Mouse (Mus musculus) naive thymus-derived CD4-positive, alpha-beta T cell, adult 5 months (primary cell): ENCODE results near the gene Gm266. TPM values are rescaled to one million over a fixed set of nuclear protein-coding genes. Genes with fewer than 3 reads are reported as not detected.

ENCODE experiments used
- polyA plus RNA-seq: library from polyadenylated mRNA; unstranded; fragments of 100-300 nt; shearing (Covaris generic); gene quantifications from one replicate; pipeline ENCODE4 v1.2.1, GENCODE M21; 2017

The Gm266 gene
- polyA plus RNA-seq: not detected

GRCm38 (mm10) chr12:111485652-111486306 is at the start of gene Gm266:
TSS of gene Gm266 (minus strand) at chr12:111485823.

GRCm38 (mm10) chr12:111442309-111443010 is 43.2 kb downstream of the Gm266 start, which contains the start of gene Tnfaip2:
TSS of gene Tnfaip2 (plus strand) at chr12:111442469.

Other genes starting within 250 kb of the Gm266 start
- not detected for gene Amn, start 214.7 kb downstream of the Gm266 start, polyA plus RNA-seq
- not detected for gene Cdc42bpb, start 108.1 kb downstream of the Gm266 start, polyA plus RNA-seq
- gene Lbhd2, start 79.0 kb downstream of the Gm266 start, polyA plus RNA-seq: not detected
- not detected for gene Exoc3l4, start 68.8 kb downstream of the Gm266 start, polyA plus RNA-seq
- gene Tnfaip2, start 43.4 kb downstream of the Gm266 start, polyA plus RNA-seq: not detected
- gene Eif5, start 52.2 kb upstream of the Gm266 start, polyA plus RNA-seq: 1,072 TPM
- gene Mark3, start 88.7 kb upstream of the Gm266 start, polyA plus RNA-seq: 123 TPM
- gene Ckb, start 186.5 kb upstream of the Gm266 start, polyA plus RNA-seq: 26.9 TPM
- 15.8 TPM for gene Trmt61a, start 192.3 kb upstream of the Gm266 start, polyA plus RNA-seq
- gene Bag5, start 227.4 kb upstream of the Gm266 start, polyA plus RNA-seq: 61.4 TPM
- 36.0 TPM for gene Apopt1, start 227.4 kb upstream of the Gm266 start, polyA plus RNA-seq